Comparison of ENCODE assay signal across 31 mouse cellular contexts in genomic region chr3:72304654-72305053, GRCm38 (mm10).
DNase-seq lines count a peak whose midpoint lies in the region; ATAC-seq and TF ChIP-seq lines count a peak whose summit lies in the region.
"Had no signal": no experiment of that assay in that cellular context is flagged by ENCODE, and none has a peak within 500 bp of the region (broad histone marks: within the 10 kb centered on the region; RNA-seq: fewer than 3 reads in every experiment).

No protein-coding gene starts in this region.

- no peak for ATAC-seq in forebrain, postnatal 0 days
- peak; percentile 64 for ATAC-seq in lung, embryonic 16.5 days (ENCODE audit: low read depth)
- no peak for ATAC-seq in megakaryocyte progenitor cell, adult 5-6 weeks (replicated peaks; ENCODE audit: poor library complexity)
- ATAC-seq: activated CD4-positive, CD25-positive, alpha-beta regulatory T cell, adult 4 months; intestine, embryonic 16.5 days; midbrain, embryonic 13.5 days had no signal

- 38% methylated on average over 4 of the region's 4 CpGs for WGBS in forebrain, postnatal 0 days
- WGBS in forebrain, embryonic 10.5 days, result 76% methylated on average over 4 of the region's 4 CpGs
- WGBS in lung, embryonic 16.5 days, result 57% methylated on average over 4 of the region's 4 CpGs
- WGBS in lung, adult 2 months, result 61% methylated on average over 4 of the region's 4 CpGs

- H3K4me3 ChIP-seq in forebrain, postnatal 0 days (ENCODE audit: low read depth, low read length), result no peak overlapping the region
- H3K4me3 ChIP-seq in forebrain, embryonic 10.5 days, result no peak overlapping the region
- H3K4me3 ChIP-seq in lung, embryonic 16.5 days (ENCODE audit: low read length), result no peak overlapping the region
- H3K4me3 ChIP-seq in lung, adult 2 months (replicated peaks; ENCODE audit: extremely low read depth, low read depth, low read length), result no peak overlapping the region
- H3K4me3 ChIP-seq: embryonic facial prominence, embryonic 12.5 days; heart, embryonic 13.5 days; limb, embryonic 12.5 days; liver, embryonic 15.5 days; midbrain, embryonic 13.5 days; neural tube, embryonic 15.5 days had no signal

- H3K27me3 ChIP-seq in forebrain, postnatal 0 days (ENCODE audit: insufficient read depth, low read length), result no peaks in the 10 kb centered on the region
- no peaks in the 10 kb centered on the region for H3K27me3 ChIP-seq in forebrain, embryonic 10.5 days (ENCODE audit: poor library complexity, severe bottlenecking)
- H3K27me3 ChIP-seq in lung, embryonic 16.5 days (ENCODE audit: control insufficient read depth, insufficient read depth, low read depth, low read length), result no peaks in the 10 kb centered on the region
- H3K27me3 ChIP-seq: embryonic facial prominence, embryonic 12.5 days; heart, embryonic 13.5 days; limb, embryonic 12.5 days; liver, embryonic 15.5 days; midbrain, embryonic 13.5 days; neural tube, embryonic 15.5 days had no signal

- no peaks in the 10 kb centered on the region for H3K36me3 ChIP-seq in forebrain, postnatal 0 days (ENCODE audit: insufficient read depth)
- no peaks in the 10 kb centered on the region for H3K36me3 ChIP-seq in forebrain, embryonic 10.5 days (replicated peaks)
- no peaks in the 10 kb centered on the region for H3K36me3 ChIP-seq in lung, embryonic 16.5 days (ENCODE audit: control insufficient read depth, insufficient read depth, low read length)
- H3K36me3 ChIP-seq: embryonic facial prominence, embryonic 12.5 days; heart, embryonic 13.5 days; limb, embryonic 12.5 days; liver, embryonic 15.5 days; midbrain, embryonic 13.5 days; neural tube, embryonic 15.5 days had no signal

- TF ChIP-seq CTCF in forebrain, postnatal 0 days (IDR thresholded peaks at IDR 0.05; ENCODE audit: low read depth), result no peak
- TF ChIP-seq CTCF in lung, adult 2 months (IDR thresholded peaks at IDR 0.05; ENCODE audit: insufficient read depth, low read length), result no peak

- H3K27ac ChIP-seq in forebrain, postnatal 0 days (ENCODE audit: low read depth, low read length), result no peak overlapping the region
- no peak overlapping the region for H3K27ac ChIP-seq in forebrain, embryonic 10.5 days
- no peak overlapping the region for H3K27ac ChIP-seq in lung, embryonic 16.5 days (ENCODE audit: low read length)
- H3K27ac ChIP-seq: embryonic facial prominence, embryonic 12.5 days; heart, embryonic 13.5 days; kidney, postnatal 0 days; limb, embryonic 12.5 days; liver, embryonic 15.5 days; midbrain, embryonic 13.5 days; neural tube, embryonic 15.5 days; stomach, postnatal 0 days had no signal

- no peaks in the 10 kb centered on the region for H3K4me1 ChIP-seq in forebrain, postnatal 0 days (ENCODE audit: insufficient read depth)
- no peaks in the 10 kb centered on the region for H3K4me1 ChIP-seq in forebrain, embryonic 10.5 days
- no peaks in the 10 kb centered on the region for H3K4me1 ChIP-seq in lung, embryonic 16.5 days (replicated peaks; ENCODE audit: control insufficient read depth, insufficient read depth, low read length)
- no peaks in the 10 kb centered on the region for H3K4me1 ChIP-seq in lung, adult 2 months (ENCODE audit: control insufficient read depth, insufficient read depth, low read length)
- H3K4me1 ChIP-seq: embryonic facial prominence, embryonic 12.5 days; heart, embryonic 13.5 days; limb, embryonic 12.5 days; liver, embryonic 15.5 days; midbrain, embryonic 13.5 days; neural tube, embryonic 15.5 days had no signal

- H3K4me2 ChIP-seq in forebrain, postnatal 0 days (ENCODE audit: low read depth), result no peak overlapping the region
- no peak overlapping the region for H3K4me2 ChIP-seq in lung, embryonic 16.5 days (ENCODE audit: low read depth, low read length)
- H3K4me2 ChIP-seq: embryonic facial prominence, embryonic 12.5 days; heart, embryonic 13.5 days; limb, embryonic 12.5 days; liver, embryonic 15.5 days; midbrain, embryonic 13.5 days; neural tube, embryonic 15.5 days had no signal

- peak; percentile 9 for DNase-seq in forebrain, postnatal 0 days
- DNase-seq in forebrain, embryonic 10.5 days (ENCODE audit: extremely low spot score, low spot score), result no peak
- no peak for DNase-seq in lung, adult 2 months
- peak; percentile 15 for DNase-seq in brain, adult 2 months (ENCODE audit: low read depth, low spot score)
- DNase-seq in retina, embryonic 14.5 days (ENCODE audit: low spot score), result peak; percentile 24
- DNase-seq: adrenal gland, adult 2 months; adrenal gland, postnatal 36 days; B cell, adult 2 months; cerebellum, adult 8-10 months; embryo, embryonic 11 days; gastrocnemius, postnatal 10 days; heart, postnatal 10 days; kidney, adult 8-10 months; kidney, postnatal 4 days; lung, postnatal 14 days; right cerebral cortex, adult 18-20 months; spleen, adult 18-20 months; thymus, adult 18-20 months; thymus, postnatal 25 days had no signal

- no peaks in the 10 kb centered on the region for H3K9me3 ChIP-seq in forebrain, postnatal 0 days (ENCODE audit: low read length)
- no peaks in the 10 kb centered on the region for H3K9me3 ChIP-seq in forebrain, embryonic 10.5 days
- no peaks in the 10 kb centered on the region for H3K9me3 ChIP-seq in lung, embryonic 16.5 days (ENCODE audit: control insufficient read depth, low read length)
- H3K9me3 ChIP-seq: embryonic facial prominence, embryonic 12.5 days; heart, embryonic 13.5 days; limb, embryonic 12.5 days; liver, embryonic 15.5 days; midbrain, embryonic 13.5 days; neural tube, embryonic 15.5 days had no signal

- no peak for TF ChIP-seq POLR2A in lung, adult 2 months (IDR thresholded peaks at IDR 0.05; ENCODE audit: borderline replicate concordance, extremely low read depth, low read depth, low read length)

- H3K9ac ChIP-seq in forebrain, postnatal 0 days, result no peak overlapping the region
- H3K9ac ChIP-seq in lung, embryonic 16.5 days (ENCODE audit: low read length), result no peak overlapping the region
- H3K9ac ChIP-seq: embryonic facial prominence, embryonic 12.5 days; heart, embryonic 13.5 days; limb, embryonic 12.5 days; liver, embryonic 15.5 days; midbrain, embryonic 13.5 days; neural tube, embryonic 15.5 days had no signal

Comparison
In these comparisons a context has a peak if more than half of its experiments do, and no peak if none do; other contexts are left out.
1. DNase-seq: peak in forebrain, postnatal 0 days (single experiment), brain, adult 2 months (single experiment) and retina, embryonic 14.5 days (single experiment); none in forebrain, embryonic 10.5 days (single experiment) and lung, adult 2 months (single experiment).